Mouse (Mus musculus): ENCODE measurements around the gene Ccdc187.

The Ccdc187 gene

DNA sequence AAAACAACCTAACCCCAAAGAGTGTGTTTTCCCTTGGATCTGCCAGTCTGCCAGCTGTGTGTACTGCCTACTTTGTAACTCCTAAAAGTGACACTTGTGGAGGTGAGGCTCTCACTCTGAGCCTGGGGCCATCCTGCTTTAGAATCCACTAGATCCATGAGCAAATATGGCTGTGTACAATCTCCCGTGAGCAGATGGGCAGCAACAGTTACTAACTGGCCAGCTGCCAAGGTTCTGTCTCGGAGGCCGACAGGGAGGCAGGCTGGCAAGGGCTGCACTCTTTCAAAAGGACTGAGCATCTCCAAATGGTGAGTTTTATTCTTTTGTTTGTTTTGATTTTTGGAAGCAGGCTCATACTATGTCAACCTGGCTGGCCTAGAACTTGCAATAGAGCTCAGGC, 79.8 kb downstream of the Ccdc187 start:
- DNase-seq (ENCODE audit: low spot score): no peak

DNA sequence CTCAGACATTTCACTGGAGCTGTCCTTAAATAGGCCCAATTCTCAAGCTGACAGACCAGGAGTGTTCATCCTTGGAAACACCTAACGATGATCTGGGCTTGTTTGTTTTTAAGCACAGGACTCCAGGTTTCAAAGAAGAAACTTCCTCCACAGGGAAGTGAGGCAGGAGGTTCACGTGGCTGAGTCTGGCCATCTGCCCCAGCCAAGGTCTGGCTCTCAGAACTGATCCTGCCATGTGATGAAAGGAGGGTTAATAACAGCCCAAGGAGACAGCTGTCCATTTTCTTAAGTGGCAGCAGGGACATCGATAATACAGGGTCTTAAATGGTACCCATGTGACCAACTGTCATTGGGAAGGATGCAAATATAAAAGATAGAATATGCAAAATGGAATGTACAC, 84.8 kb downstream of the Ccdc187 start:
- DNase-seq (ENCODE audit: low spot score): no peak

DNA sequence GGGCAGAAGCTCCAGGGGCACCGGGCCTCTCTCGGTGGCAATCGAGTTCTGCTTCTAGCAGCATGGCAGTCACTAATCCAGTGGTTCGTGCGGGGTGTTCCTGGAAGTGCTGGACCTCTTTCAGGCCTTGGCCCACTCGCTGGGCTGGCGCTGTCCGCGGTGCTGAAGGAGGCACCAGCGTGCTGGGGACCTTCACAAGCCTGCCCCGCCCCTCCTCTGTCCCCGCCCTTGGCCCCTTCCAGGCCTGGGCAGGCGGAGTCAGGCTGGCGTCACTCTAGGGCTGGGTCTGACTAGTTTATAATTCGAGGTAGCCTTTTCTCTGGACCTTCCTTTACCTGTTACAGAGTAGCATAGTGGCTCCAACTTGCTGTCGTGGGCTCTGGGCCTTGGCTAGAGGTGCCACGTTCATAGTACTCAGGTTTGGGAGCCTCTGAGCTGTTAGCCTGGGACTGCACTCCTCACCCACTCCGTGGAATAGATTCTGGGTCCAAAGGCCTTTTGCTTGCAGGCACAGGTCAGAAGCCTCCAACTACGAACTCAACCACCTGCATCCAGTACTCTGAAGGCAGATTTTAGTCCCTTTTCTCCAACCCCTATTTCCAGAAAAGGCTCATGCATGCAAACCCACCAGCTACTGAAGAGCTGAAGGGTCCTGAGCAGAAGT, 86.1 kb downstream of the Ccdc187 start, which contains the start of gene Lhx3:
TSS of gene Lhx3 (minus strand) at position 164 of the 664 bp plus-strand sequence.
- peak; percentile 84 for DNase-seq (ENCODE audit: low spot score)

DNA sequence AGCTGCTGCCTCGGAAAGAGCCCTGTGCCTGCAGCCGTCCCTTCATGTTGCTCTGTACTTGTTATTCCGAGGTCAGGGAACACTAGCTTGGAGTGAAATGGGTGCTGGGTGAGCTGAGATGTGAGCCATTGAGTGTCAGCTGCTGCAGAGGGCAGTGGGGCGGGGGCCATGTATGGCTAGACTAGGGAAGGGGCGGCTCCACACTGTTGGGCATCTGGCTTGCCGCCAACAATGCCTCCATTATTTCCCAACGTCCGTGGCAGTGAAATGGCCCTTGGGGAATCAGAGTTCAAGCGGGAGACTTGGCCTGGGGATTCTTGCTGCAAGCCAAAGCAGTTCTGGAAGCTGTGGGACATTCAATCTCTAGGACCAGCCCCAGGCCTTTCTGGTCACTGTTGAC, 86.8 kb downstream of the Ccdc187 start:
- no peak for DNase-seq (ENCODE audit: low spot score)

DNA sequence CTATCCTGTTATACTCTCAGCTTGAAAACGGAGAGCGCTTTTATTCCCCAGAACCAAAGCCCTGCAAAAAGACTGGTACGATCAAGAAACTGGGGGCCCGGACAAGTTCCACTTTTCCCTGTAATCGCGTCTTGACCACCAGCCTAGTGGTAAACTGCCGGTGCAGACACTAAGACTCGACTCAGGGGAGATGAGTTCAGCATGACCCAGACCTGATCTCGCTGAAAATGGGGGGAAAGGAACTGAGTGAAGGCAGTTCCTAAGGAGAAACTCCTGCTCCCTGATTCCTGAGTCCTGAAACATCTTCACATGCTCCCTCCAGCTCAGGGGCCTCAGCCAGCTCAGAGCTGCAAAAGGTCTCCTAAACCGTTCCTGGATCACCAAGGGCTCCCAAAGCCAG, 88.6 kb downstream of the Ccdc187 start:
- DNase-seq (ENCODE audit: low spot score): no peak

DNA sequence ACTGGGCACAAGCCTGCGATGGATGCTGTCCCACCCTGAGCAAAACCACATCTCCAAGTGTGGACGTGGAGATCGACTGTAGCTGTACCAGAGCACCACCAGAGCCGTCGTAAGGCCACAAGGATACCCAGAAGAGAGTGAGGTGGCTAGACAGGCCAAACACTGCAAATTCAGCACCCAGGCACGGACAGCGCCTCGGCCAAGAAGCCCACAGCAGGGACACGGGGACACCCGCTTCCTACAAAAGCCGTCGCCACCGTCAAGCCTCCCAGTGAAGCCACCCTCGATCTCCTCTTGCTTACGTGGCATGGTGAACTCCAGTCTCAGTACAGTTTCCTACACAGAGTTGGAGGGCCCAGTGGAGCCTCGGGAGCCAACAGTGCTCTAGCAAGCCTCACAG, 89.2 kb downstream of the Ccdc187 start:
- no peak for DNase-seq (ENCODE audit: low spot score)

DNA sequence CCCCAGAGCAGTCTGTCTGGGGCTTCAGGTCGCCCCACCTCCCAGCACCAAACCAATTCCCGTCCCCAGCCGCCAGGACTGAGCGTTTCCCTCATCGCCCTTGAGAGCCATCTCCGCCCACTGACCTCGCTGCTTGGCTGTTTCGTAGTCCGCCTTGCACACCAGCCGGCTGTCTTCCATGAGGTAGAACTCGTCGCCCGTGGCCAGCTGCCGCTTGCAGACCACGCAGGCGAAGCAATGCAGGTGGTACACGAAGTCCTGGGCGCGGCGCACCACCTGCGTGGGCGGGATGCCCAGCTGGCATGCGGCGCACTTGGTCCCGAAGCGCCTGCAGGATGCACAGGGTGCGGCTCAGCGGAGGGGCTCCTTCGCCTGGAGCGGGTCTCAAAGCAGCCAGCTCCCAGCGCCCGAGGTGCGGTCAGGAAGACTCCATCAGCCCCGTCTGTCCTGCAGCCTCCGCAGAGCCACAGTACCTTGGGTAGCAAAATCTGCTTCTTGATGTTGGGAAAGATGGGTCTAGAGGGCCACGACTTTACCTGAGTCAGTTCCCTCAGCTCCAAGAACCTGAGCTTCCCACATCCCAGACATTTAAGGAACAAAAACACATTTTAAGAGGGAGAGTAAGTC, 91.4 kb downstream of the Ccdc187 start:
- no peak for DNase-seq (ENCODE audit: low spot score)

DNA sequence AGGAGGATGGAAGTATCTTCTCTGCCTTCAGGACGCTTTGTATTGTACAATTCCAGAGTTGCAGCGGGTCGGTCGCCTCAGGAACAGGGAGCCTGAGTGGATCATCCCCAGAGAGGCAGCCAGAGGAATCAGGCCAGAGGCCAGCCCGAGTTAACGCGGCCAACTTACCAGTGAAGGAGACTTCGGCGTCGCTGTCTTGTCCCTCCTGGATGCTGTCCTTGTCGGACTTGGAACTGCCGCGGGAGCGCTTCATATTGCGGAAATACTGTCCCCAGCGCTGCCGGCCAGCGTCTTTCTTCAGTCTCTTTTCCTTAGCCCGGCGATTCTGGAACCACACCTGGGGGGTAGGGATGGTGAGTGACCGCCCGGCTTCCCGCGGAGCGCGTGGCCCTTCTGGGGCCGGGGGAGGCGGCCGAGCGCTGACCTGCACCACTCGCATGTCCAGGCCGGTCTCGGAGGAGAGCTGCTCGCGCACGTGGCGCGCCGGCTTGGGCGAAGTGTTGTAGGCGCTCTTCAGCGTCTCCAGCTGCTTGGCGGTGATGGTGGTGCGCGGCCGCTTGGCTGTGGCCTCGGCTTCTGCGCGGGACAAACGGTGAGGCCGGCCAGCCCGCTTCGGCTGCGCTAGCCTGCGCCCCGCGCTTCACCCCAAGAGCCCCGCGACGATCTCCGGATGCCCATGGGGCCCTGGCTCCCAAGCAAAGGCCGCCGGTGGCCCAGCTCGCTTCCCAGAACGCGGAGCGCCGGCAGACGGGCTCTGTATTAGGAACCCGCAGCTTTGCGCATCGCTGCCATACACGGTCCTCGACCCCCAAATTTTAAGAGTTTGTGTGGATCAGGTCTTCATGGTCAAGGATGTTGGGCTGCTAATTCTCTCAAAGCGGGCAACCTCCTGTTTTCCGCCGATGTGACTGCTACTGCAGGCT, 92.2 kb downstream of the Ccdc187 start:
- DNase-seq (ENCODE audit: low spot score): no peak

DNA sequence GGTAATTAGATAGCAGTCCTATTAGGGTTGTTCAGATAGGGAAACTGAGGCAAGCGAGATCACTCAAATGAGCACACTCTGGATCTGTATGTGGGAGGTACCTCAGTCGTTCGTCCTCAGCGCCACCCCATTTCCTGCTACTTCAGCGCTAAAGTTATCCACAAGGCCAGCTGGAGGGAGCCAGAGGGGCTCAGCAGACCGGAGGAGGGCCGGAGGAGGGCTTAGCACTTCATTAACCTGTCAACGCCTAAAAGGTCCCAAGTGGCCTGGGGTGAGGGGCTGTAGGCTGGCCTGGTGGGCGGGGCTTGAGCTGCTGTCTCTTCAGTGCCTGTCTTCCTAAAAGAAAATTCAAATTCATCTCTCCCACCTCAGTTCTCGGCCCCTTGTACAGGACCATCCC, 95.9 kb downstream of the Ccdc187 start:
- no peak for DNase-seq (ENCODE audit: low spot score)

DNA sequence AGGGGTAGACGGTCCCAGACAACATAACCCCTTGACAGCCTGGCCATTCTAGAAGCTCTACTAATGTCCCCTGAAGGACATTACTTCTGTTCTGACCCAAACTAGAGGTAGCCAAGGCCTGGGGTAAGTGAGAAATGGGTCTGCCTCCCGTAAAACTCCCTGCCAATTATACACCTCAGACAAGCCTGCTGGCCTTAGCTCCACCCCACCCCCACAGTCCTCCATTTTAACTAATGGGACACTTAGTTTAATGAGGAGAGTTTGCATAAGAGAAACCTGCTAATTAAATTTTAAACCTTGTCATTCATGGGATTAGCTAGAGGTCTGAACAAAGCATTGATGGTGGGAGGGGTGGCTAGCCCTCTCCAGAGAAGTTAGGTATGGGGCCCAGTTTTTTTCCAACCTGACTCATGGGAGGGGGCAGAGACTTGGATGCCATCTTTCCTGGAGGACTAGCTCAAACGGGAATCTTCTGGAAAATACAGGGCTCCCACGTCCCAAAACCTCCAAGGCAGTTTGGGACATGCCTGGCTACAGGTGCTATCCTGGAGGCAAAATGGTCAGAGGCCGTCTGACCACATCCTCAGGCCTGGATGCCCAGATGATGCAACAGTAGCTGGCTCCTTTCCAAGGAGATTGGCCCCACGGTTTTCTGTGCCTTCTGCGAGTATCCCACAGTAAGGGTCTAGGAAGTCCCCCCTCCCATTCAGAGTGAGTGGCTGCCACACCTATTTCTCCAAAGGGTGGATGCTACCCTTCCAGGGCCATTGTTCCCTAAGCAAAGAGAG, 99.6 kb downstream of the Ccdc187 start:
- no peak for DNase-seq (ENCODE audit: low spot score)
